Mouse (Mus musculus) spleen, adult 2 months (tissue): ENCODE results near the gene Rhbdd1.

Experiments
- CTCF ChIP-seq: fragments of 200-500 bp; IDR thresholded peaks from 2 replicates; pipeline ENCODE4 v1.5.1; 2011; ENCODE audit warnings: mild to moderate bottlenecking, inconsistent platforms; ENCODE audit not compliant: insufficient read depth, insufficient read length, insufficient replicate concordance; ENCODE audit errors: extremely low read depth
- POLR2A ChIP-seq: fragments of 200-500 bp; IDR thresholded peaks from 2 replicates; pipeline ENCODE4 v1.6.1; 2011; ENCODE audit warnings: low read depth, low read length, inconsistent platforms

GRCm38 (mm10) chr1:82373924-82374323 is 57.7 kb downstream of the Rhbdd1 start:
- TF ChIP-seq CTCF = no peak
- no peak for TF ChIP-seq POLR2A
